In the genomic region with DNA sequence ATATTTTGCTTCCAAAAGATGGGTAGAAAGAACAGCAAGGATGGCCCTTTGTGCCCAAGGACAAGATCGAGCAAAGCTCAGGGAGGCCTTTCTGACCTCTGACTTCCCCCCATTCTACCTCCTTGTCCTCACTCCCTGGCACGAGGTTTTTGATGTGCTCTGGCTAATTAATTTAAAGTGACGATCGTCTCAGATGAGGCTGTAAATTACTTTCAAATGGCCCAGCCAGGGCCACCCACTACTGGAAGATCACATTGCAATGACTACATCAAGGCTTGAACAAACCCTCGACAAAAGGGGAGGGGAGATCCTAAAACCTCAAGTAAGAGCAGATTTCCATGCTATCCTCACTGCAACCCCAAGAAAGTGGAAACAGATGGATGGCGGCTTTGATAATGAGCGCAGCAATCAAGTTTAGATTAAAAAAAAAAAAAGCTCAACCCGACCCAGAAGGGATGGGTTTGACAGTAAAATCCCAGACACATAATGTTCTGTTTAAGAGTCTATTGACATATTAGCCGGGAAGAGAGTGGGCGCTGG, we compare ENCODE assay signal across 25 mouse cellular contexts.
A peak's percentile ranks its signal among the peaks of the same experiment; 100 is the strongest.
DNase-seq lines count a peak whose midpoint lies in the region; ATAC-seq and TF ChIP-seq lines count a peak whose summit lies in the region.
"Had no signal": no experiment of that assay in that cellular context is flagged by ENCODE, and none has a peak within 500 bp of the region (broad histone marks: within the 10 kb centered on the region; RNA-seq: fewer than 3 reads in every experiment).

No protein-coding gene starts in this region.

- H3K9ac ChIP-seq in limb, embryonic 15.5 days, result no peak overlapping the region
- no peak overlapping the region for H3K9ac ChIP-seq in midbrain, postnatal 0 days (replicated peaks; ENCODE audit: low read length, poor library complexity, severe bottlenecking)
- H3K9ac ChIP-seq: hindbrain, embryonic 13.5 days; stomach, embryonic 15.5 days had no signal

- H3K4me2 ChIP-seq in limb, embryonic 15.5 days, result no peak overlapping the region
- H3K4me2 ChIP-seq in midbrain, postnatal 0 days (ENCODE audit: low read depth, low read length, poor library complexity, severe bottlenecking), result no peak overlapping the region
- H3K4me2 ChIP-seq: hindbrain, embryonic 13.5 days; stomach, embryonic 15.5 days had no signal

- WGBS in embryonic facial prominence, embryonic 10.5 days, result 30% methylated on average over 10 of the region's 10 CpGs
- 25% methylated on average over 10 of the region's 10 CpGs for WGBS in limb, embryonic 15.5 days
- WGBS in midbrain, postnatal 0 days, result 68% methylated on average over 10 of the region's 10 CpGs

- no peaks in the 10 kb centered on the region for H3K36me3 ChIP-seq in embryonic facial prominence, embryonic 10.5 days (replicated peaks)
- H3K36me3 ChIP-seq in limb, embryonic 15.5 days, result no peaks in the 10 kb centered on the region
- no peaks in the 10 kb centered on the region for H3K36me3 ChIP-seq in midbrain, postnatal 0 days (ENCODE audit: insufficient read depth, low read length)
- H3K36me3 ChIP-seq: hindbrain, embryonic 13.5 days; midbrain, embryonic 10.5 days; stomach, embryonic 15.5 days had no signal

- DNase-seq in embryo, embryonic 10 days (ENCODE audit: low spot score), result peak; percentile 49
- DNase-seq in embryo, embryonic 9.5 days (ENCODE audit: extremely low spot score), result no peak
- peak; percentile 63 for DNase-seq in embryonic facial prominence, embryonic 10.5 days (ENCODE audit: low spot score)
- DNase-seq in forelimb bud, embryonic 11.5 days (ENCODE audit: low read depth, low spot score), result peak; percentile 56
- DNase-seq in adrenal gland, postnatal 4 days (ENCODE audit: low spot score in 2 of 2), result no peak
- no peak for DNase-seq in midbrain, postnatal 0 days (ENCODE audit: low spot score)
- DNase-seq: adrenal gland, postnatal 36 days; cerebellum, adult 18-20 months; cerebellum, postnatal 14 days; heart, postnatal 36 days; kidney, adult 18-20 months; kidney, postnatal 25 days; right cerebral cortex, adult 18-20 months; right cerebral cortex, postnatal 4 days; thymus, postnatal 4 days had no signal

- H3K27ac ChIP-seq in embryonic facial prominence, embryonic 10.5 days (replicated peaks), result peak overlapping the region; percentile 59
- H3K27ac ChIP-seq in limb, embryonic 15.5 days, result peak overlapping the region; percentile 40; the same call in 1 of the 2 replicates
- H3K27ac ChIP-seq in midbrain, postnatal 0 days (ENCODE audit: low read depth, low read length), result no peak overlapping the region
- H3K27ac ChIP-seq: gastrocnemius, adult 2 months; hindbrain, embryonic 13.5 days; layer of hippocampus, adult 2 months; macrophage; midbrain, embryonic 10.5 days; stomach, embryonic 15.5 days had no signal

- peak; percentile 21; the same call in 1 of the 2 replicates for ATAC-seq in limb, embryonic 15.5 days (ENCODE audit: insufficient number of reproducible peaks, low FRiP score, low TSS enrichment, low read depth)
- ATAC-seq in midbrain, postnatal 0 days (ENCODE audit: low FRiP score), result no peak
- ATAC-seq in megakaryocyte, adult 5-6 weeks (ENCODE audit: poor library complexity, severe bottlenecking), result no peak
- ATAC-seq: inflammation-experienced regulatory T-cells, adult 6 months; midbrain, embryonic 16.5 days had no signal

- TF ChIP-seq CTCF in midbrain, postnatal 0 days (IDR thresholded peaks at IDR 0.05), result no peak

- H3K4me1 ChIP-seq in embryonic facial prominence, embryonic 10.5 days, result peaks cover 48% of the 10 kb centered on the region
- peaks cover 49% of the 10 kb centered on the region for H3K4me1 ChIP-seq in limb, embryonic 15.5 days
- H3K4me1 ChIP-seq in midbrain, postnatal 0 days (ENCODE audit: insufficient read depth, low read length), result peaks cover 12% of the 10 kb centered on the region

- H3K27me3 ChIP-seq in embryonic facial prominence, embryonic 10.5 days (replicated peaks; ENCODE audit: low read depth, poor library complexity, severe bottlenecking), result peaks cover 57% of the 10 kb centered on the region
- peaks cover 22% of the 10 kb centered on the region for H3K27me3 ChIP-seq in limb, embryonic 15.5 days
- no peaks in the 10 kb centered on the region; the same call in 1 of the 2 replicates for H3K27me3 ChIP-seq in midbrain, postnatal 0 days (ENCODE audit: insufficient read depth, low read length)

- H3K4me3 ChIP-seq in embryonic facial prominence, embryonic 10.5 days, result no peak overlapping the region
- no peak overlapping the region for H3K4me3 ChIP-seq in limb, embryonic 15.5 days
- no peak overlapping the region for H3K4me3 ChIP-seq in midbrain, postnatal 0 days (ENCODE audit: low read depth, low read length)
- H3K4me3 ChIP-seq: gastrocnemius, adult 2 months; hindbrain, embryonic 13.5 days; layer of hippocampus, adult 2 months; midbrain, embryonic 10.5 days; stomach, embryonic 15.5 days had no signal

- no peaks in the 10 kb centered on the region for H3K9me3 ChIP-seq in embryonic facial prominence, embryonic 10.5 days
- no peaks in the 10 kb centered on the region for H3K9me3 ChIP-seq in limb, embryonic 15.5 days
- no peaks in the 10 kb centered on the region for H3K9me3 ChIP-seq in midbrain, postnatal 0 days (ENCODE audit: low read length)
- H3K9me3 ChIP-seq: hindbrain, embryonic 13.5 days; midbrain, embryonic 10.5 days; stomach, embryonic 15.5 days had no signal

Comparison
In these comparisons a context has a peak if more than half of its experiments do, and no peak if none do; other contexts are left out.
1. DNase-seq: peak in embryo, embryonic 10 days (single experiment), embryonic facial prominence, embryonic 10.5 days (single experiment) and forelimb bud, embryonic 11.5 days (single experiment); none in embryo, embryonic 9.5 days (single experiment), adrenal gland, postnatal 4 days (0 of 2) and midbrain, postnatal 0 days (single experiment).